Mouse (Mus musculus) heart, adult 8-10 months (tissue): ENCODE measurements around the gene Hnf1a. TPM values are rescaled to one million over a fixed set of nuclear protein-coding genes. Genes with fewer than 3 reads are reported as not detected.

Source experiments
- DNase-seq: peaks from one replicate; pipeline ENCODE4 v3.0.0; 2022; ENCODE audit warnings: low spot score
- total RNA-seq, 4 experiments: library from RNA; stranded (reverse); gene quantifications; 2 replicates each; pipeline ENCODE4 v1.2.4; 2022

The Hnf1a gene
- total RNA-seq, 4 experiments from 2014 or later = not detected

DNA sequence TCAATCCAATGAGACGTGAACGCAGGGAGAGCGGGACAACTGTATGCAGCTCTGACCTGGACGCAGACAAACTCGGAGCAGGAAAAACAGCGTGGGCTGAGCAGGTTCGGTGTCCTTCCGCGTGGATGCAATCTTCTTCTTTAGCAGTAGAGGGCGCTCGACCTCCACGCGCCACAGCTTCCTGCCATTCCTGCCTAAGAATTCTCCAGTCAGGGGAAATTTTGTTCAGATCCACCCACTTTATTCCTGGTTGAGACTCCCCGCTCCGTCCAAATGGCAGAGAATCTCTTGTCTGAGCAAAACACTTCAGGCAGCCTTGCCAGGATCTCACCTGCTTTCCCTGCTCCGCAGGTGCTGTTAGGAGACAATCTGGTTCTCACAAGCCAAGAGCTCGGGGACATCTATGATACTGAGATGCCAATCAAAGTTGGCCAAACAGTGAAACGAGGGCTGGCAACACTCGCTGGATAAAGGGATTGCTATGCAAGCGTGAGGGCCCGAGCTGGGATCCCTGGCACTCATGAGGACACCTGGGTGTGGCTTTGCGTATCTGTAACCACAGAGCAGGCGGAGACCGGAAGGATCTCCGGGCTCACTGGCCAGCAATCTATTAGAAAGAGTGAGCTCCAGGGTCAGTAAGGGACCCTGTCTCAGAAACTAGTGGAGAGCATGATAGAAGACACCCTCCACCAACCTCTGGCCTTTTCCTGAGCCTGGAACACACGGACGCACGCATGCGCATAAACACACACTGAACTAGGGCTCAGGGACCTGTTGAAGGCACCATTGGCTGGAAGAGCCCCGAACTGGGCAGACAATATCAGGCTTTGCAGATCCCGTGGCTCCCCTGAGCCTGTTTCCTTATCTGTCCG lies 8.6 kb upstream of the Hnf1a start:
- DNase-seq = peak; percentile 82

GRCm38 (mm10) chr5:114978888-114979249 lies 8.0 kb upstream of the Hnf1a start:
- DNase-seq = no peak

DNA sequence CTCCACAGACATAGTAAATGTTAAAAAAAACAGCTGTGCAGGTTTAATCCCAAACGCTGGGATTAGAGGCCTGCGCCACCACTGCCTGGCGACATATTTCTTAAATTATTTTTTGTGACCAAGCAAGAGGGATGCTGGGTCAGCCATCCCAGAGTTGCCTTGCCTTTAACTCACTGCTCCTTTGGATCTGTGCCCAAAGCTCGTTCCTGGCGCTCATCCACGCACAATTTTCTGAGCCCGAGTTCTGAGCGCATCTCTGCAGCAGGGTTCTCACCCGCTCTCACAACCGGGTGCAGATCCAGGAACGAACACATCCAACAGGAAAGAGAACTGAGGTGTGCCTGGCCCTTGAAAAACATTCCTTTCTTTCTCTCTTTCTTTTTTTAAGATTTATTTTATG lies 7.6 kb upstream of the Hnf1a start:
- DNase-seq = no peak

GRCm38 (mm10) chr5:114976935-114977334 lies 6.0 kb upstream of the Hnf1a start:
- no peak for DNase-seq

GRCm38 (mm10) chr5:114973131-114973530 lies 2.2 kb upstream of the Hnf1a start:
- DNase-seq = no peak

GRCm38 (mm10) chr5:114972201-114972600 lies 1.3 kb upstream of the Hnf1a start:
- DNase-seq = no peak

GRCm38 (mm10) chr5:114969609-114970215 lies 1.2 kb downstream of the Hnf1a start:
- no peak for DNase-seq

DNA sequence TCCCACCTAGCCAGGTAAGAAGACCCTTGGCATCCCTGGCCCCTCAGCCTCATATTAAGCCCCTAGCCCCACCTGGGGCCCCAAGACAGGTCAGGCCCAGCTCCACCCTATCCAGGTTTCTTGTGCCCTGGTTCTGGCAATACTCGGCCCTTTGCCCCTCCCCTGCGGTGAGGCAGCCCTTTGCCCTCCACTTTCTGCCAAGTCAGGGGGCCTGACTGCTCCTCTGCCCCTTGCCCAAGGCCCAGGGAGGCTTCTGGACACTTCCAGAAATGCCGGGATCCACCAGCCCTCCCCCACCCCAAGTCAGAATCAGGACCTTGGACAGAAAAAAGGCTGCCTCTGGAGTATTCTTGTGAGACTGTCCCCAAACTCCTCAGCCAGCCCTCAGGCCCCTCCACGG lies 1.8 kb downstream of the Hnf1a start:
- no peak for DNase-seq

- DNase-seq = no peak
These were observed 2.2 kb downstream of the Hnf1a start for GRCm38 (mm10) chr5:114968651-114969050.

DNA sequence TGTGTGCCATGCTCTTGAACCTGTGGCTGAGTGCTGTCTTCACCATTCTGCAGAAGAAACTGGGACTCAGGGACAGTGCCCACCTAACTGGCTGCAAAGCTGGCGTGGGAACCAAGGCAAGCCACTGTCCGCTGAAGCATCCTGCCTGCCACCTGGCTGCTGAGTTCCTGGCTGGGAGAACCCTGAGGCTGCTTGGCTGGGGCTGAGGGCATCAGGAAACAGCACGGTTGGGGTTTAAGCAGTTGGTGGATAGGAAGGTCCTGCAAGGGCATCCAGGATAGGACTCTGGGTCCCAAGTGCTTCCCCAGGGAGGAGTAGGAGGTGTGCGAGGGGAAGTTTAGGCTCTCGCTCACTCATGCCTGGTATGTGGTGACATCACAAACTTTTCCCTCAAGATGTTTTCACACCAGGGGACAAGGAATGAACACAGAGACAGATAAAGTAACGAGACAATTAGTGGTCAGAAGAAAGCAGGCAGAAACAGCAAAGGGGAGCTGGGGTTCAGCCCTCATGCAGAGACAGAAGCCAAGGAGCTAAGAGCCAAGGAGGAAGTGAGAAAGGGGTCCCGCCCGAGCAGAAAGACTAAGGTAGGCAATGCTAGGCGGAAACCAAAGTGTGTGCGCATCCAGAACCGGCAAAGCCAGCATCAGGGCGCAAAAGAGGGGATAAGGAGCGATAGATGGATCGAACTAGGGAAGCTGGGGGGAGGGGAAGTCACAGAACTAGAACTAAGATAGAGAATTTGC lies 3.2 kb downstream of the Hnf1a start:
- no peak for DNase-seq

DNA sequence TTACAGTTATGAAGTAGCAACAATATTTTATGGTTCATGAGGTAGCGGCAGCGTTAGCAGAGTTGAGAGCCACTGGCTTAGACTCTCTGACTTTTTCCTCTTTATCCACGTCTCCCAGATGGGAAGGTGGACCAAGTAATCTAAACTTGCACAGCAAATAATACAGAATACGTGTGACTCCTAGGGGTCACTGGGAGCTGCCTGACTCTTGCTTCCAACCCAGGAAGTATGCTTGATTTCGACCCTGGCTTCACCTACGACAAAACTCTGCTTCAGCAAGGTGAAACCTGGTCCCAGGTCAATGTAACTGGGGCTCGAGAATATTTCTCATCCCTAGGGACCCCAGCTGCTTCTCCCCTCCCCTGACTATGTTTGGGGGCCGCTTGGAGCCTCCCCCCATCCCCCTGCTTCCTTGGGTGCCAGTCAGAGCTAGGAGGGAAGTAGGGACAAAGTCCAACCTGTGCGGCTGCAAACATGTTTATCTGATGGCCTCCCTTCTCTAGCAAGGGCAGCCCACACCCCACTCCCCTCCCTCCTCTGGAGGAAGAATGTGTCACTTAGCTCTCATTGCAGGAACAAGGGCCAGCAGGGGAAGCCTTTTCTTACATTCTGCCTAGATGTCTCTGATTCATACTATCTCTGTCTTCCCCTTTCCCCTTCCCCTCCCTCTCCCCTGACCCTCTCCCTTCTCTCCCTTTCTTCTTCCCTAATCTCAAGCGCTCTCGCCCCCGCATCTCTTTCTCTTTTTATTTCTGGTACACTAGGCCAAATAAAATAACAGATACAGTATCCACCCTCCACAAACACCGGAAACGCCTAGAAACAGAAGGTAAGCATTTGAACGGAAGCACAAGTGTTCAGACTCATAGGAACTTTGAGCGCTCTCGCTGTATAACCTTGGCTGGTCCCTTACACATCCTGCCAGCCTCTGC lies 5.7 kb downstream of the Hnf1a start:
- DNase-seq = no peak

- no peak for DNase-seq
These were observed 6.5 kb downstream of the Hnf1a start for GRCm38 (mm10) chr5:114964315-114964966.

- no peak for DNase-seq
These were observed 9.1 kb downstream of the Hnf1a start for GRCm38 (mm10) chr5:114961590-114962360.

DNA sequence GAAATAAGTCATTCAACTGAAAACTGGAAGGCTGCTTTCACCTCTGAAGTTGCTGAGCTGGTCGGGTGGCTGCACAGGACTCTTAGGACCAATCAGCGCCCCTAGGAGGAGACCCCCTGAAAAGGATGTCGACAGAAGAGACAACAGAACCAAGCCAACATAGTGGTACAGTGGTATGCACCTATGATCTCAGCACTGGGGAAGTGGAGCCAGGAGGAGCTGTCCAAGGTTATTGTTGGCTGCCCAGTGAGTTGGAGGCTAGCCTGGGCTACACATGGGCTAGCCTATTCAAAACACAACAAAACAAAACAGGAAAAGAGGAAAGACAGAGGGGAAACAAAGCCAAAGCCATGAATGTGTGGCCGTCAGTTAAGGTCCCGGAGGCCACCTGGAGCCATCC lies 12.8 kb downstream of the Hnf1a start:
- DNase-seq = no peak

GRCm38 (mm10) chr5:114953326-114953725 lies 17.6 kb downstream of the Hnf1a start:
- DNase-seq = no peak

GRCm38 (mm10) chr5:114951279-114951880 lies 19.5 kb downstream of the Hnf1a start:
- DNase-seq = no peak

GRCm38 (mm10) chr5:114950669-114951068 lies 20.2 kb downstream of the Hnf1a start:
- DNase-seq = no peak

DNA sequence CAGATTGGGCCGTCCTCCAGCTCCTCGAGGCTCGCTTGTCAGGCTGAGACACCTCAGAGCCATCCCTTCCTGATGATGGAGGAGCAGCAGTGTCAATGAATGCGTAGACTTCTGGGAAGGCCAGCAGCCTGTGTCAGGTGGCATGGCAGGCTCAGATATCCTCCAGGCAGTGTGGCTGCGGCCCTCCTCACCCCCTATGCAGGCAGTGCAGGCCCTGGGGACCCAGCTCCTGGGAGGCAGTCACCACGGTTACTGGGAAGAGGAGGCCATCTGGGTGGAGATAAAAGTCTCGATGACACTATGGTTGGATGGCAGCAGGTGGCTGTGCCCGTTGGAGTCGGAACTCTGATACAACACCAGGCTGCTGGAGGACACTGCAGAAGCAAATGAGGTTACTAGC lies 21.1 kb downstream of the Hnf1a start:
- no peak for DNase-seq

DNA sequence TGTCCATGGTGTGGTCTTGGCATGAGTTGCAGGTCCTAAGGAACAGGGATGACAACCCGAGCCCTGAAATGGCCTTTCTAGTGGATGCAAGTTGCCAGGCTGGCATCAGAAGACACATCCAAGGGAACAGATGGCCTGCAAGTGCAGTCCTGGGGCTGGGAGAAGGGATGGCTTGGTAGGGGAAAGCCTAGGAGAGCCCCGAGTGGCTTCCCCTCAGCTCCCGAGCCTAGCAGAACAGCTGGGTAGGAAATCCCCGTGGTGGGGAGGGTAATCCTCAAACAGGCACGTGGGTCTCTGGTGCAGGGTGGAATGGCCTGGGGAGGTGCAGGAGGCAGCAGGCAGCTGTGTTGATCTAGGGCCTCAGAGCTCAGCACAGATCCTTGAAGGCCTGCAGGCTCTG lies 21.6 kb downstream of the Hnf1a start:
- DNase-seq = no peak

GRCm38 (mm10) chr5:114948891-114949290 lies 22.0 kb downstream of the Hnf1a start:
- peak; percentile 36 for DNase-seq
